Mouse (Mus musculus) neutrophil, adult 5-6 weeks (primary cell): ENCODE measurements around the gene Cenps. TPM values are rescaled to one million over a fixed set of nuclear protein-coding genes. Genes with fewer than 3 reads are reported as not detected.

ENCODE experiments used
- total RNA-seq: library from RNA; stranded (forward); fragments of 200-1000 nt; gene quantifications from 2 replicates; pipeline ENCODE4 v1.2.3, GENCODE M21; 2017

Cenps gene
- total RNA-seq, 1 experiment from 2014 or later: 3.8 TPM

Other genes with a start within 250 kb of the Cenps start
- 17.6 and 24.8 TPM in 2 replicates for gene Pex14, start 37.8 kb downstream of the Cenps start, total RNA-seq
- gene Dffa, start 33.5 kb downstream of the Cenps start, total RNA-seq: 19.2 and 24.7 TPM in 2 replicates
- not detected in 2 replicates for gene Cort, start 10.9 kb downstream of the Cenps start, total RNA-seq
- gene Pgd, start 29.1 kb upstream of the Cenps start, total RNA-seq: 171 and 177 TPM in 2 replicates
- 46.5 and 51.4 TPM in 2 replicates for gene Kif1b, start 170.1 kb upstream of the Cenps start, total RNA-seq